Mouse (Mus musculus): Measurements from ENCODE around the gene Scel. TPM values are rescaled to one million over a fixed set of nuclear protein-coding genes. Genes with fewer than 3 reads are reported as not detected.

The Scel gene
- polyA plus RNA-seq, 1 experiment from 2014 or later, result 2.0 TPM

DNA sequence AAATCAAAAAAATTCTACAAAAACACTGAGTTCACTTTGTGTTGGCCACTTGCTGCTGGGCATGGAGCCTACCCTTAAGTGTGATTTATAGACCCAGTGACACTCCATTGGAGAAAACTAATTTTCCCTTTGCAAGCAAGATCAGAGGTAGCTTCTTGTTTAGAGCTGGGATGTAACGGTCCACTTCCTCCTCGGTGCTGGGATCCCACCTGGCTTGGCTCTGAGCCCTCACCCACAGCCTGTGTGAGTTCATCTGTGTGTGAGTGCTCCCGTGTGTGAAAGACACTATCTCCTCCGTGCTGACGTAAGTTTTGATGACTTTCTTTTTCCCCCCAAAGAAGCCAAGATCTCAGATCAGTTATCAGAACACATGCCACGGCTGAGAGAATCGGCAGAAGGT is 62.7 kb downstream of the Scel start:
- 38% methylated on average over 7 of the region's 7 CpGs for WGBS
- H3K36me3 ChIP-seq (ENCODE audit: control insufficient read depth, insufficient read depth, low read length), result no peaks in the 10 kb centered on the region
- no peak overlapping the region for H3K27ac ChIP-seq (ENCODE audit: low read depth, low read length)
- no peak overlapping the region for H3K9ac ChIP-seq (ENCODE audit: low read depth, low read length)
- no peak overlapping the region for H3K4me3 ChIP-seq (ENCODE audit: low read length)
- no peaks in the 10 kb centered on the region for H3K9me3 ChIP-seq (ENCODE audit: control insufficient read depth, low read length)
- H3K4me1 ChIP-seq (ENCODE audit: control insufficient read depth, insufficient read depth, low read length), result no peaks in the 10 kb centered on the region
- H3K4me2 ChIP-seq (replicated peaks; ENCODE audit: low read depth, low read length), result no peak overlapping the region
- no peaks in the 10 kb centered on the region for H3K27me3 ChIP-seq (ENCODE audit: control insufficient read depth, insufficient read depth, low read length)
- peak; percentile 83; the same call in 1 of the 2 replicates for ATAC-seq (ENCODE audit: low FRiP score, low TSS enrichment)

DNA sequence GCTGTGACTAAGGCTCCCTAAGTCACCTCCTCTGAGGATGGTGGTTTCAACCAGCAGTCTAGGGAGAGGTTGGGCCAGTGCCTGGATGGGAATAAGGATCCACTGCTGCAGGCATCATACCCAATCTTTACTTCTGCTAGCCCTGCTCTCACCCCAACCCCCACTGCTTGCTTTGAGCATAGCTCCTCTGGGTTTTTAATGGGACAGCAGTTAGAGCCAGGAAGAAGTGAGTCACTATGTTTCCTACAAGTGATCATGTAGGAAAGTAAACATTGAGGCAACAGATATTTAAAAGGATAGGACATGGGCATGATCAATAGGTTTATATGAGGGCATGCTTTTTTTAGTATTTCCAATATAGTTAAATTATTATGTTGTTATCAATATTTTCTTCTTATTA is 63.9 kb downstream of the Scel start:
- no peaks in the 10 kb centered on the region for H3K36me3 ChIP-seq (ENCODE audit: control insufficient read depth, insufficient read depth, low read length)
- no peak overlapping the region for H3K27ac ChIP-seq (ENCODE audit: low read depth, low read length)
- H3K4me1 ChIP-seq (ENCODE audit: control insufficient read depth, insufficient read depth, low read length), result no peaks in the 10 kb centered on the region
- no peaks in the 10 kb centered on the region for H3K27me3 ChIP-seq (ENCODE audit: control insufficient read depth, insufficient read depth, low read length)
- H3K4me3 ChIP-seq (ENCODE audit: low read length), result no peak overlapping the region
- no peaks in the 10 kb centered on the region for H3K9me3 ChIP-seq (ENCODE audit: control insufficient read depth, low read length)
- ATAC-seq (ENCODE audit: low FRiP score, low TSS enrichment), result no peak
- no peak overlapping the region for H3K9ac ChIP-seq (ENCODE audit: low read depth, low read length)
- no peak overlapping the region for H3K4me2 ChIP-seq (replicated peaks; ENCODE audit: low read depth, low read length)

DNA sequence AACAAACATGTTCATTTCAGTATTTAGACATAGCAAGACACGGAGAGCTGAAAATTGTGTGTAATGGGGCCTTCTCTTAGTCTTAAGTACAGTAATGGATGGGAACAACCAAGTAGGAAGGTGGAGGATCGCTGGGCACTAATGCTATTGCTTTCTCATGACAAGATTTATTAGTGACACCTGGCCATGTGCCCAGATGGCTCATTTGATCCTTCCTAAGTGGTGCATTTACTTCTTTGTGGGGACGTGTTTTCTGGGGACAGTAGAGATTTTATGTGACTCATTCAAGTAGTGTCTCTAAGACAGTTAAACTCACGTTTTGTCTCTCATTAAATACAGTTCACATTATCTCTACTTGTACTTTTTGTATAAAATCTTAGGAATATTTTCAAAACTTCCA is 73.5 kb downstream of the Scel start:
- Histone ChIP-seq H3K4me2 (replicated peaks; ENCODE audit: low read depth, low read length) (no peak overlapping the region), H3K9ac (ENCODE audit: low read depth, low read length) (no peak overlapping the region), H3K9me3 (ENCODE audit: control insufficient read depth, low read length) (no peaks in the 10 kb centered on the region), H3K27ac (ENCODE audit: low read depth, low read length) (no peak overlapping the region), H3K4me1 (ENCODE audit: control insufficient read depth, insufficient read depth, low read length) (no peaks in the 10 kb centered on the region), H3K27me3 (ENCODE audit: control insufficient read depth, insufficient read depth, low read length) (no peaks in the 10 kb centered on the region), H3K4me3 (ENCODE audit: low read length) (no peak overlapping the region), H3K36me3 (ENCODE audit: control insufficient read depth, insufficient read depth, low read length) (no peaks in the 10 kb centered on the region)
- ATAC-seq (ENCODE audit: low FRiP score, low TSS enrichment), result no peak
- 31% methylated on average over 4 of the region's 4 CpGs for WGBS

DNA sequence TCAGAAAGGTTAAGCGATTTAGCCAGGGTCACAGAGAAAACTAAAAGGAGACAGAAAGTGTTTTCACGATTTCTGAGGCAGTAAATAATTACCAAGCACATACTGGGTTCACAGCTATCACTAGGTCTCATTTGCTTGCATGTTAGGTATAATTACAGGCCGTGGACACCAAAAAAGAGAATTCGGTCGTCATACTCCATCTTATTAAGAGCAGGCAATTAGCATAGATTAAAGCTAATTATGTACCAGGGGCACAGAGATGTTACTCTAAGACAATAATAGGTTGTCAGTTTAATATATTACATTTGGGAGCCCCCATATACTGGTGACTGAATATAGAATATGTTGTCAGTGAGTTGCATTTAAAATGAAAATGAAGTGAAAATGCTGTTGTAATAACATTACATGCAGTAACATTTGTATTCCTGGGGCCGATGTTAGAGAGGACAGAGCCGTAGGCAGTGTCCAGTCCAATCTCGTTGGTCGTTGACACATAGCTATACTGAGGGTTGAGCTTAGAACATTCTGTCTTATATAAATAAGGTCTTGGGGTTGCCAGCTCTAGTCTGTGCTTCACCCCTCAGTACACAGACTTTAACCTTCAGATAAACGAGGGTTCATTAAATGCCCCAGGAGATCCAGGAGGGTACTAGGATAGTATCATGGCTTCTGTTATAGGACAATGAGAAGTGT is 74.2 kb downstream of the Scel start:
- Histone ChIP-seq H3K4me2 (replicated peaks; ENCODE audit: low read depth, low read length) (no peak overlapping the region), H3K9me3 (ENCODE audit: control insufficient read depth, low read length) (no peaks in the 10 kb centered on the region), H3K27me3 (ENCODE audit: control insufficient read depth, insufficient read depth, low read length) (no peaks in the 10 kb centered on the region), H3K27ac (ENCODE audit: low read depth, low read length) (no peak overlapping the region), H3K4me3 (ENCODE audit: low read length) (no peak overlapping the region), H3K4me1 (ENCODE audit: control insufficient read depth, insufficient read depth, low read length) (no peaks in the 10 kb centered on the region), H3K9ac (ENCODE audit: low read depth, low read length) (no peak overlapping the region), H3K36me3 (ENCODE audit: control insufficient read depth, insufficient read depth, low read length) (no peaks in the 10 kb centered on the region)
- ATAC-seq (ENCODE audit: low FRiP score, low TSS enrichment), result no peak
- WGBS, result 82% methylated on average over 10 of the region's 10 CpGs

DNA sequence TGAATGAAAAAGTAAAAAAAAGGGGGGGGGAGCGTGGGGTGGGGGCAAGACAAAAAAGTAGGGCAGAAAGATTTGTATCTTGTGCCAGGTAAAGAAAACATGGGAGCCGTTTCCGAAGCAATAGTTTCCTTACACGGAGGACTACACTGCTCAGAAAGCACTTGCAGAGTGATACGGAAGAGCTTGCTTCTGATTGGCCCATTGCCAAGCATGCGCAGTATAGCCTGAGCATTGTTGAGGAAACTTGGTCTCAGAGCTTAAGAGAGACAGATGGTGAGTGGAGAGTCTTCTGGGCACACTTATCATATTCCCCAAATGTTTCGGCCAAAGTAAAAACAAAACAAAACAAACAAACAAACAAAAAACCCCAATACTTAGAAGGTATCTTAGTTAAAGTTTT is 76.7 kb downstream of the Scel start:
- H3K36me3 ChIP-seq (ENCODE audit: control insufficient read depth, insufficient read depth, low read length), result no peaks in the 10 kb centered on the region
- 69% methylated on average over 7 of the region's 7 CpGs for WGBS
- no peak overlapping the region for H3K4me3 ChIP-seq (ENCODE audit: low read length)
- H3K4me2 ChIP-seq (replicated peaks; ENCODE audit: low read depth, low read length), result no peak overlapping the region
- H3K27ac ChIP-seq (ENCODE audit: low read depth, low read length), result no peak overlapping the region
- ATAC-seq (ENCODE audit: low FRiP score, low TSS enrichment), result 0 out of 2 replicates have a peak, but pooled peaks have one; percentile 52
- no peaks in the 10 kb centered on the region for H3K9me3 ChIP-seq (ENCODE audit: control insufficient read depth, low read length)
- H3K4me1 ChIP-seq (ENCODE audit: control insufficient read depth, insufficient read depth, low read length), result no peaks in the 10 kb centered on the region
- H3K27me3 ChIP-seq (ENCODE audit: control insufficient read depth, insufficient read depth, low read length), result no peaks in the 10 kb centered on the region
- H3K9ac ChIP-seq (ENCODE audit: low read depth, low read length), result no peak overlapping the region

DNA sequence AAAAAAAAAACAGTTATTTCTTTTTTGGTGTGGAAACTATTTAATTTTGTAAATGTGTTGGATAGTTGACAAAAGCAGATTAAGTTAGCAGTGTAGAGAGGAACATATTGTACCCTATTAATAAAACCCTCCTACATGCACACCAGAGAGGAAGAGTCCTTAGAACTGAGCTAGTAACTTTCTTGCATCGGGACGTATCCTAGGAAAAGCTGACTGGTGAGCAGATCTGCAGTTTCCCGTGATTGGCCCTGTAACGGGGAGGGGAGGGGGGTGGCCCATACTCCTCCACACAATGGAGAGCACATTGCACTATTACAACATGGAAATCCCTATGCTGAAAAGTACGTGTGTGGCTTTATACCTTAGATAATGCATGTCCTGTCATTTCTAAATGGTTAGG is 82.7 kb downstream of the Scel start:
- Histone ChIP-seq H3K36me3 (ENCODE audit: control insufficient read depth, insufficient read depth, low read length) (no peaks in the 10 kb centered on the region), H3K4me3 (ENCODE audit: low read length) (no peak overlapping the region), H3K4me1 (ENCODE audit: control insufficient read depth, insufficient read depth, low read length) (no peaks in the 10 kb centered on the region), H3K4me2 (replicated peaks; ENCODE audit: low read depth, low read length) (no peak overlapping the region), H3K9ac (ENCODE audit: low read depth, low read length) (no peak overlapping the region), H3K27ac (ENCODE audit: low read depth, low read length) (no peak overlapping the region), H3K27me3 (ENCODE audit: control insufficient read depth, insufficient read depth, low read length) (no peaks in the 10 kb centered on the region), H3K9me3 (ENCODE audit: control insufficient read depth, low read length) (no peaks in the 10 kb centered on the region)
- 76% methylated on average over 5 of the region's 5 CpGs for WGBS
- no peak for ATAC-seq (ENCODE audit: low FRiP score, low TSS enrichment)

DNA sequence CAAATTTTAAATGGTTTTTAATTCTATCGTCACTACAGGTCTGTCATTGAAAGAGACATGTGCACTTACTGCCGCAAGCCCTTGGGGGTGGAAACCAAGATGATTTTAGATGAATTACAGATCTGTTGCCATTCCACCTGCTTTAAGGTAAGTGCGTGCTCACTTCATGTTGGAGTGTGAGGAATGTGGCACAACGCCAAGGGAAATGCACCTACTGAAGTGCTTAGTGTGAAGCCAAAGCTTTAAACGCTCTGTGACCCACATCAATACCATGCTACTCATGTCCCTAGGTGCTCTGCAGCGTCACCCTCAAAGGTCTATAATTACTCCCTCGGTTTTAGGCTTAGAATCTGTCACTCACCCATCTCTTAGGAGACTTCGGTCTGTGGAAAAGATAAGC is 94.9 kb downstream of the Scel start:
- H3K9ac ChIP-seq (ENCODE audit: low read depth, low read length), result no peak overlapping the region
- H3K4me3 ChIP-seq (ENCODE audit: low read length), result no peak overlapping the region
- 87% methylated on average over 8 of the region's 8 CpGs for WGBS
- no peaks in the 10 kb centered on the region for H3K27me3 ChIP-seq (ENCODE audit: control insufficient read depth, insufficient read depth, low read length)
- H3K36me3 ChIP-seq (ENCODE audit: control insufficient read depth, insufficient read depth, low read length), result no peaks in the 10 kb centered on the region
- H3K9me3 ChIP-seq (ENCODE audit: control insufficient read depth, low read length), result no peaks in the 10 kb centered on the region
- H3K4me1 ChIP-seq (ENCODE audit: control insufficient read depth, insufficient read depth, low read length), result no peaks in the 10 kb centered on the region
- no peak for ATAC-seq (ENCODE audit: low FRiP score, low TSS enrichment)
- H3K27ac ChIP-seq (ENCODE audit: low read depth, low read length), result no peak overlapping the region
- H3K4me2 ChIP-seq (replicated peaks; ENCODE audit: low read depth, low read length), result no peak overlapping the region

DNA sequence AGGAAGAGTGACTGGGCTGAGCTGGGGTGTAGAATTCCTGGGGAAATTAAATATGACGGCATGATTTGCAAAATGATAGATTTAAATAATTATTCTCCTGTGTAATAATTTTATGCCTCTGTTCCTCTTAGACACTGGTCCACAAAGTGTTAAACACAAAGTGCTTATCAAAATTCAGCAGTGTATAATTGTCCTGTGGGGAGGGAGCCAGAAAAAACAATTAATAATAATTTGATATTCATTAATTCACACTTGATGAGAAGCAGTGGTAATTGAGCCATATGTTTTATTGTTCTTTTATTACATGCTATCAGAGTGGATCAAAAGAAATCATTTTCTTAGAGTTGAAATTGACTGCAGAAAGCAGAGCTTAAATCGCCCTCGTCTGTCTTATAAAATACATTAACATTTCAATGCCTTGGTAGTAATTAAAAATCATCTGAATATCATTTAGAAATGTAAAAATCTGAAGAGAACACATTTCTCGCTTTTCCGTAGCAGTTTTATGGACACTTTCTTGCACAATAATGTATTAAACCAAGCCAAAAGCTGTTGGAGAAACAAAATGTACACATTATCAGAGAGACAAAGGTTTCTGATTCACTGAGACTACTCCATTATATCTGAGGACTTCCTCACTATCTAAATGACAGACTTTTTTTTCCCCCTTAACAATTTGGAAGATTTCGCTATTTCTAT is 100.6 kb downstream of the Scel start:
- no peak overlapping the region for H3K27ac ChIP-seq (ENCODE audit: low read depth, low read length)
- no peak overlapping the region for H3K4me3 ChIP-seq (ENCODE audit: low read length)
- no peaks in the 10 kb centered on the region for H3K9me3 ChIP-seq (ENCODE audit: control insufficient read depth, low read length)
- WGBS, result 89% methylated on average over 6 of the region's 6 CpGs
- no peak overlapping the region for H3K4me2 ChIP-seq (replicated peaks; ENCODE audit: low read depth, low read length)
- ATAC-seq (ENCODE audit: low FRiP score, low TSS enrichment), result no peak
- no peaks in the 10 kb centered on the region for H3K4me1 ChIP-seq (ENCODE audit: control insufficient read depth, insufficient read depth, low read length)
- H3K36me3 ChIP-seq (ENCODE audit: control insufficient read depth, insufficient read depth, low read length), result no peaks in the 10 kb centered on the region
- H3K27me3 ChIP-seq (ENCODE audit: control insufficient read depth, insufficient read depth, low read length), result no peaks in the 10 kb centered on the region
- H3K9ac ChIP-seq (ENCODE audit: low read depth, low read length), result no peak overlapping the region

DNA sequence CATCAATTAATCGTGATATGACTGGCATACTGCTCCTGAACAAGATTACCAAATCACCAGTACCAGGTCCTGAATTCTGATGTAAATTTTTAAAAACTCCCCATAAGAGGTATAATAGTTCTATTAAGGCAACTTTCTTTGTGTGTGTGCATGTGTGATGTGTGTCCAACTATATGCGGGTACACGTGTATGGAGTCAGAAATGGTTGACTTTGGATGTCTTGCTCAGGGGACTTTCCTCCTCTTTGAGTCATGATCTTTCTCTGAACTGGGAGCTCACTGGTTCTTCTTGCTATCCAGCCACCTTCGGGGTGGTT is 101.1 kb downstream of the Scel start:
- H3K9me3 ChIP-seq (ENCODE audit: control insufficient read depth, low read length), result no peaks in the 10 kb centered on the region
- H3K27me3 ChIP-seq (ENCODE audit: control insufficient read depth, insufficient read depth, low read length), result no peaks in the 10 kb centered on the region
- no peak overlapping the region for H3K27ac ChIP-seq (ENCODE audit: low read depth, low read length)
- no peak overlapping the region for H3K9ac ChIP-seq (ENCODE audit: low read depth, low read length)
- no peaks in the 10 kb centered on the region for H3K4me1 ChIP-seq (ENCODE audit: control insufficient read depth, insufficient read depth, low read length)
- no peak for ATAC-seq (ENCODE audit: low FRiP score, low TSS enrichment)
- 89% methylated on average over 4 of the region's 4 CpGs for WGBS
- H3K4me2 ChIP-seq (replicated peaks; ENCODE audit: low read depth, low read length), result no peak overlapping the region
- no peaks in the 10 kb centered on the region for H3K36me3 ChIP-seq (ENCODE audit: control insufficient read depth, insufficient read depth, low read length)
- no peak overlapping the region for H3K4me3 ChIP-seq (ENCODE audit: low read length)

All from kidney, embryonic 14.5 days (tissue).